In the genomic region with DNA sequence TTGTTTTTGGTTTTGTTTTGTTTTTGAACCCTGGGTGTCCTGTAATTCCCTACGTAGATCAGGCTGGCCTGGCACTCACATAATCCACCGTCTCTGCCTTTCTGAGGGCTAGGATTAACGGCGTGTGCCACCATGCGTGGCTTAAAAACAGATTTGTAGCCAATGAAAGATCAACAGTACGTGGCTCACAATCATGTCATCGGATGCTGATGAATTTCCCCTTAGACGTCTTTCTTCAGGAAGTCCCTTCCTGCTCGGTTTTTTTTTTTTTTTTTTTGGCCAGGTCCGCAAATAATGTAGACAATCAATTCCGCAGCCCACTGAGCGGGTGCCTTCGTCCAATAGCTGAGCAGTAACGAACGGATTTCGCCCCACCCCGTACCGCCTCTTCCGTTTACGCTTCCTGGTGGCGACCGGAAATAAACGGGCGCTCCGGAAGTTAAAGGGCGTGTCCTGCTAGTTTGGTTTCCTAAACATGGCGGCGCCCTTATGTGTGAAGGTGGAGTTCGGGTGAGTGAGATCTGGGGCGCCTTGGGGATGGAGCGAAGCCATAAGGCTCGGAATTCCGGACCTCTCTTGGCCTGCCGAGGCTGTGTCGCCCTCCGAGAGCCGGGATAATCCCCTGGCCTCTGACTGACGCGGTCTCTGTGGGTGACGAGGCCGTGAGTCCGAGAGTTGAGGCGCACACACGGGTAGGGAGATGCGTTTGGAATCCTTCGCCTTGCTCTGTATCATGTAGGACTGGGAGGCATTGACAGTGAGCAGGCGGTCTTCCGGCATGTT, we compare ENCODE assay signal across 8 mouse cellular contexts. TPM values are rescaled to one million over a fixed set of nuclear protein-coding genes. Genes with fewer than 3 reads are reported as not detected.
DNase-seq lines count a peak whose midpoint lies in the region; ATAC-seq lines count a peak whose summit lies in the region.

No protein-coding gene starts in this region.

- H3K9ac ChIP-seq in heart, embryonic 13.5 days = peak overlapping the region; percentile 90
- peak overlapping the region; percentile 79 for H3K9ac ChIP-seq in liver, embryonic 12.5 days
- H3K9ac ChIP-seq in stomach, embryonic 15.5 days = peak overlapping the region; percentile 75

- H3K27ac ChIP-seq in brown adipose tissue, adult 24 weeks (replicated peaks; ENCODE audit: low read depth, low read length) = peak overlapping the region; percentile 96
- peak overlapping the region; percentile 89 for H3K27ac ChIP-seq in heart, embryonic 13.5 days (replicated peaks)
- H3K27ac ChIP-seq in liver, embryonic 12.5 days = peak overlapping the region; percentile 85
- H3K27ac ChIP-seq in stomach, embryonic 15.5 days = peak overlapping the region; percentile 90

- under 1% methylated on average over 48 of the region's 48 CpGs for WGBS in heart, embryonic 13.5 days
- WGBS in liver, embryonic 12.5 days (ENCODE audit: insufficient replicate concordance) = 1% methylated on average over 48 of the region's 48 CpGs
- under 1% methylated on average over 48 of the region's 48 CpGs for WGBS in stomach, embryonic 15.5 days

- H3K4me1 ChIP-seq in brown adipose tissue, adult 24 weeks (ENCODE audit: control insufficient read depth, insufficient read depth, insufficient read length, low read length) = no peaks in the 10 kb centered on the region; the same call in 1 of the 2 replicates
- peaks cover 14% of the 10 kb centered on the region for H3K4me1 ChIP-seq in heart, embryonic 13.5 days
- H3K4me1 ChIP-seq in liver, embryonic 12.5 days = peaks cover 22% of the 10 kb centered on the region
- peaks cover 12% of the 10 kb centered on the region for H3K4me1 ChIP-seq in stomach, embryonic 15.5 days

- H3K4me3 ChIP-seq in brown adipose tissue, adult 24 weeks (ENCODE audit: insufficient read depth, low read depth, low read length) = peak overlapping the region; percentile 91
- peak overlapping the region; percentile 79 for H3K4me3 ChIP-seq in heart, embryonic 13.5 days
- H3K4me3 ChIP-seq in liver, embryonic 12.5 days = peak overlapping the region; percentile 94
- peak overlapping the region; percentile 87 for H3K4me3 ChIP-seq in stomach, embryonic 15.5 days (replicated peaks)

- peak overlapping the region; percentile 87 for H3K4me2 ChIP-seq in heart, embryonic 13.5 days
- peak overlapping the region; percentile 88 for H3K4me2 ChIP-seq in liver, embryonic 12.5 days
- peak overlapping the region; percentile 74 for H3K4me2 ChIP-seq in stomach, embryonic 15.5 days

- peaks cover 4% of the 10 kb centered on the region; the same call in 1 of the 2 replicates for H3K36me3 ChIP-seq in heart, embryonic 13.5 days
- H3K36me3 ChIP-seq in liver, embryonic 12.5 days = peaks cover 13% of the 10 kb centered on the region
- H3K36me3 ChIP-seq in stomach, embryonic 15.5 days = 0 out of 2 replicates have a peak, but pooled peaks cover 4% of the 10 kb centered on the region

- no peaks in the 10 kb centered on the region for H3K9me3 ChIP-seq in heart, embryonic 13.5 days
- H3K9me3 ChIP-seq in liver, embryonic 12.5 days (replicated peaks) = no peaks in the 10 kb centered on the region
- H3K9me3 ChIP-seq in stomach, embryonic 15.5 days = no peaks in the 10 kb centered on the region

- ATAC-seq in heart, embryonic 13.5 days (ENCODE audit: extremely low read depth, insufficient number of reproducible peaks, low FRiP score, low TSS enrichment) = peak; percentile 88
- ATAC-seq in liver, embryonic 12.5 days = peak; percentile 95
- ATAC-seq in stomach, embryonic 15.5 days (ENCODE audit: insufficient read depth, low FRiP score, low read depth) = peak; percentile 96

- DNase-seq in CD4-positive, CD25-positive, alpha-beta regulatory T cell, adult 2 months (ENCODE audit: low read depth, low spot score) = peak; percentile 97
- peak; percentile 78 for DNase-seq in fat pad, adult 2 months (ENCODE audit: extremely low read depth, low read depth, low spot score)
- peak; percentile 97 for DNase-seq in kidney, postnatal 10 days
- peak; percentile 95 to 97 for DNase-seq in natural killer cell, adult 2 months (ENCODE audit: low spot score in 2 of 2)

- no peaks in the 10 kb centered on the region for H3K27me3 ChIP-seq in heart, embryonic 13.5 days (replicated peaks)
- no peaks in the 10 kb centered on the region for H3K27me3 ChIP-seq in liver, embryonic 12.5 days (replicated peaks)
- no peaks in the 10 kb centered on the region for H3K27me3 ChIP-seq in stomach, embryonic 15.5 days (replicated peaks)

RNA-seq across cellular contexts. Expression of a gene that starts 7.2 kb away (rescaled TPM):
- polyA plus RNA-seq in brown adipose tissue, adult 24 weeks (2012; ENCODE audit: insufficient read depth, insufficient read length, missing spikeins) = 15.8 and 34.2 TPM in 2 replicates
- 15.7 and 17.1 TPM in 2 replicates for polyA plus RNA-seq in heart, embryonic 13.5 days (2015; fragmentation: Nextera tagmentation; extraction: Ambion mirVana)
- 11.4 and 11.7 TPM in 2 replicates for polyA plus RNA-seq in liver, embryonic 12.5 days (2016; fragmentation: Nextera tagmentation; extraction: Ambion mirVana)
- polyA plus RNA-seq in stomach, embryonic 15.5 days (2015; fragmentation: Nextera tagmentation; extraction: Ambion mirVana) = 19.1 and 20.0 TPM in 2 replicates

RNA-seq across cellular contexts. Expression of a gene that starts 24.7 kb away (rescaled TPM):
- polyA plus RNA-seq in brown adipose tissue, adult 24 weeks (2012; ENCODE audit: insufficient read depth, insufficient read length, missing spikeins) = 8.0 and 8.5 TPM in 2 replicates
- 9.2 and 10.1 TPM in 2 replicates for polyA plus RNA-seq in heart, embryonic 13.5 days (2015; fragmentation: Nextera tagmentation; extraction: Ambion mirVana)
- polyA plus RNA-seq in liver, embryonic 12.5 days (2016; fragmentation: Nextera tagmentation; extraction: Ambion mirVana) = 3.9 and 4.3 TPM in 2 replicates
- polyA plus RNA-seq in stomach, embryonic 15.5 days (2015; fragmentation: Nextera tagmentation; extraction: Ambion mirVana) = 19.7 and 21.3 TPM in 2 replicates

RNA-seq across cellular contexts. Expression of a gene that starts 38.8 kb away (rescaled TPM):
- polyA plus RNA-seq in brown adipose tissue, adult 24 weeks (2012; ENCODE audit: insufficient read depth, insufficient read length, missing spikeins) = 11.3 and 18.0 TPM in 2 replicates
- polyA plus RNA-seq in heart, embryonic 13.5 days (2015; fragmentation: Nextera tagmentation; extraction: Ambion mirVana) = 30.7 and 34.2 TPM in 2 replicates
- 23.7 and 27.6 TPM in 2 replicates for polyA plus RNA-seq in liver, embryonic 12.5 days (2016; fragmentation: Nextera tagmentation; extraction: Ambion mirVana)
- polyA plus RNA-seq in stomach, embryonic 15.5 days (2015; fragmentation: Nextera tagmentation; extraction: Ambion mirVana) = 32.2 and 36.3 TPM in 2 replicates

RNA-seq across cellular contexts. Expression of a gene that starts 39.8 kb away (rescaled TPM):
- 19.0 and 24.0 TPM in 2 replicates for polyA plus RNA-seq in brown adipose tissue, adult 24 weeks (2012; ENCODE audit: insufficient read depth, insufficient read length, missing spikeins)
- 24.6 and 26.2 TPM in 2 replicates for polyA plus RNA-seq in heart, embryonic 13.5 days (2015; fragmentation: Nextera tagmentation; extraction: Ambion mirVana)
- 21.5 and 21.8 TPM in 2 replicates for polyA plus RNA-seq in liver, embryonic 12.5 days (2016; fragmentation: Nextera tagmentation; extraction: Ambion mirVana)
- polyA plus RNA-seq in stomach, embryonic 15.5 days (2015; fragmentation: Nextera tagmentation; extraction: Ambion mirVana) = 33.3 and 35.7 TPM in 2 replicates

RNA-seq across cellular contexts. Expression of a gene that starts 41.8 kb away (rescaled TPM):
- 3.1 and 3.5 TPM in 2 replicates for polyA plus RNA-seq in brown adipose tissue, adult 24 weeks (2012; ENCODE audit: insufficient read depth, insufficient read length, missing spikeins)
- polyA plus RNA-seq in heart, embryonic 13.5 days (2015; fragmentation: Nextera tagmentation; extraction: Ambion mirVana) = 19.6 and 21.5 TPM in 2 replicates
- 47.2 and 49.9 TPM in 2 replicates for polyA plus RNA-seq in liver, embryonic 12.5 days (2016; fragmentation: Nextera tagmentation; extraction: Ambion mirVana)
- polyA plus RNA-seq in stomach, embryonic 15.5 days (2015; fragmentation: Nextera tagmentation; extraction: Ambion mirVana) = 28.5 and 29.4 TPM in 2 replicates

Comparison
In these comparisons a context has a peak if more than half of its experiments do, and no peak if none do; other contexts are left out.
1. Peak in every context shown above with its lines: DNase-seq, ATAC-seq, H3K4me3 ChIP-seq and H3K27ac ChIP-seq.